Mouse (Mus musculus) CD4-positive helper T cell, adult 2 months (primary cell): ENCODE data around the gene Sirt4.
"Not testable (repeated sequence)": the region's sequence is repeated elsewhere in the genome, so short reads cannot be mapped to it uniquely, and the experiment has no call there.

ENCODE experiments used
- DNase-seq: peaks from one replicate; pipeline ENCODE4 v3.0.0-alpha.2; 2012; ENCODE audit warnings: low read depth, missing footprints, low spot score

Sirt4 gene

GRCm38 (mm10) chr5:115514896-115515587, 30.5 kb upstream of the Sirt4 start:
- DNase-seq = no peak

- no peak for DNase-seq
Measured at GRCm38 (mm10) chr5:115514346-115514745, 29.8 kb upstream of the Sirt4 start.

- no peak for DNase-seq
Measured at GRCm38 (mm10) chr5:115513721-115514120, 29.2 kb upstream of the Sirt4 start.

- no peak for DNase-seq
Measured at GRCm38 (mm10) chr5:115513246-115513645, 28.7 kb upstream of the Sirt4 start.

GRCm38 (mm10) chr5:115512375-115512774, 27.9 kb upstream of the Sirt4 start:
- DNase-seq = no peak

GRCm38 (mm10) chr5:115509790-115510689, 25.5 kb upstream of the Sirt4 start:
- DNase-seq = no peak

GRCm38 (mm10) chr5:115509321-115509761, 24.8 kb upstream of the Sirt4 start:
- DNase-seq = no peak

- no peak for DNase-seq
Measured at GRCm38 (mm10) chr5:115508859-115509147, 24.3 kb upstream of the Sirt4 start.

GRCm38 (mm10) chr5:115507981-115508858, 23.7 kb upstream of the Sirt4 start:
- no peak for DNase-seq

GRCm38 (mm10) chr5:115507267-115507980, 22.9 kb upstream of the Sirt4 start:
- no peak for DNase-seq

- DNase-seq = peak; percentile 92
Measured at GRCm38 (mm10) chr5:115506454-115507201, 22.1 kb upstream of the Sirt4 start, which contains the start of gene Pxn. Pxn (plus strand) TSS chr5:115506676.

GRCm38 (mm10) chr5:115505617-115506016, 21.1 kb upstream of the Sirt4 start:
- DNase-seq = not testable (repeated sequence)

- DNase-seq = no peak
Measured at GRCm38 (mm10) chr5:115503035-115503434, 18.5 kb upstream of the Sirt4 start.

GRCm38 (mm10) chr5:115500383-115500935, 15.9 kb upstream of the Sirt4 start:
- DNase-seq = no peak

GRCm38 (mm10) chr5:115498307-115499240, 14.0 kb upstream of the Sirt4 start:
- DNase-seq = no peak

- DNase-seq = no peak
Measured at GRCm38 (mm10) chr5:115497033-115497432, 12.5 kb upstream of the Sirt4 start.

- DNase-seq = not testable (repeated sequence)
Measured at GRCm38 (mm10) chr5:115495618-115496017, 11.1 kb upstream of the Sirt4 start.

GRCm38 (mm10) chr5:115493441-115493840, 8.9 kb upstream of the Sirt4 start:
- no peak for DNase-seq
